Mouse (Mus musculus) liver, embryonic 14.5 days (tissue): ENCODE measurements at regions not wholly inside any gene's neighbourhood (a gene's known extent, or its start where the extent isn't known, plus 50 kb on each side); places are given as distances from the start of the nearest gene placed in this dataset.

Source experiments
- CTCF ChIP-seq: IDR thresholded peaks from 2 replicates; pipeline ENCODE4 v1.5.1; 2016; ENCODE audit warnings: antibody characterized with exemption, low read depth, control low read depth
- EP300 ChIP-seq: IDR thresholded peaks from 2 replicates; pipeline ENCODE4 v1.6.1; 2016; ENCODE audit warnings: antibody characterized with exemption, low read depth

DNA sequence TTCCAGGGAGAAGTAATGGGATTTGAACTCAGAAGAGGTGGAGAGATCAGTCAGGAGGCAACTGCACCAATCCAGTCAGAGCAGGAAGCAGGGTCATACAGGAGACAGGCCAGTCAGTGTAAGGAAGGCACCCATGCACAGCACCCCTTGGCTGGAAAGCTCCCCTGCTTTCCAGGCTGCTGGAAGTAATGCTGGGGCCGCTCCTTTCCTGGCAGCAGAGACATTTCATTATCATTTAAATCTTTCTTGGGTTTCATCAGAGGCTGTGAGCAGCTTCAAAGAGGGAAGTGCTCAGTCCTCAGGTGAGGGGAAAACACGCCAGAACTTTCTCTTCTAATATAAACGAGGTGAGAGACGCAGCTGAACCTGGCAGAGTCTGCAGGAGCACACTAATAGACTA is 109.1 kb upstream of the Syt13 start:
- TF ChIP-seq CTCF (no peak), EP300 (no peak)
